Mouse (Mus musculus) frontal cortex, postnatal 36 days (tissue): Measurements from ENCODE around the gene Ust.

ENCODE experiments used
- DNase-seq, 2 experiments: peaks; one replicate each; pipeline ENCODE4 v3.0.0; 2022; ENCODE audit warnings: low spot score in 2 of 2

Ust gene

DNA sequence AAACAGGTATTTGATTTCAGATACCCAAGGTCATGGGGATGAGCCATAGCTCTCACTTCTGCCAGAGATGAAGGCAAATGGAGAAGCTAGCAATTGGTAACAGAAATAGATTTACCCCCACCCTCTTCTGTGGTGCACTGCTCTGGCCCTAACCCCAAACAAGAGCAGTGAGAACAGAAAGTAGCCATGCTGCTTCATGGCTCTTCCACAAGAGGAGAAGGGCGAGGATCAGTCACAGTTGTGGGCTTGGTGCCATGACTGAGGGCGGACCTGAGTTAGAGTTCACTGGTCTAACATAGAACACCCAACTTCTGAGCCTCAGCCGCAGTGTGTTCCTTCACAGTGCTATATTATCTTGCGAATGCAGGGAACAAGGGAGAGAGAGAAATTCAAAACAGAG is 13.8 kb downstream of the Ust start:
- no peak for DNase-seq

DNA sequence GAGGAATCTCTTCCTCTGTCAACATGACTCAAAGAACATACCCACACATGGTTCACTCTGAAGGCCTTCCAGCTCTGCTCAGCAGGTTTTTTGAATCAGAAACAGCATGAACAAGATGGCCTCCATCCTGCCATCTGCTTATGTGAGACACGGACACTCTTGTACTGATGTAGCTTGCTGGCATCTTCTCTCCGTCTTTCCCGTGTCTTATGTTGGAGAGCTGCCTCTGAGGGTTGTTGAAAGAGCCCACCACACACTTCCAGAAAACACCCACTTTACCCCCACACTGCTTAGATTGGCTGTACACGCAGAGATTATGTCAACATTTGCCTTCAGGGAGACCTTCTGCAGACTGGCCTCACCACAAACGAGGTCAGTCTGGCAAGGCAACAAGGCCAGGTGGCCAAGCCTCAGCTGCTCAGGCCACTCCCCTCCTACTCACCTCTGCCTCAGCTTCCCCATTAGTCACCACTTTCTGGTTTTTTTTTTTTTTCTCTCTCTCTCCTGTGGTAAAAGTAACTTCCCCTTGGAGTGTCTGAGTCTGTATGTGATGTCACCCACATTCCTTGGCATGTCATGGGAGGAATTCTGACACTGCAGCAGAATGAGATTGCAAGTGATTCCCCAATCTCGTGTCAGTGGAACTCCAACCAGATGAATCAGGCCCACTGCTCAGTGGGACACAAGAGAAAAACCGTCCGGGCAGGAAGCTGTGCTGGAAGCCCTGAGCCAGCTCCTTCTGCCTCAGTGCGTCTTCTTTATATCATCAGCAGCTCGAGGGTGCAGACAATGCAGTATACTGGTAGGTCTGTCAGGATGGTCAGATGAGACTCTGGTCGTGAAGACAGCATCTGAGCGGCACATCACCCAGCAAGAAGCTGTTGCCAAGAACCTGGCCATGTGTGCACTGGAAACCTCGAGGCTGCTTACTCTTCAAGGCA is 19.4 kb downstream of the Ust start:
- no peak for DNase-seq

DNA sequence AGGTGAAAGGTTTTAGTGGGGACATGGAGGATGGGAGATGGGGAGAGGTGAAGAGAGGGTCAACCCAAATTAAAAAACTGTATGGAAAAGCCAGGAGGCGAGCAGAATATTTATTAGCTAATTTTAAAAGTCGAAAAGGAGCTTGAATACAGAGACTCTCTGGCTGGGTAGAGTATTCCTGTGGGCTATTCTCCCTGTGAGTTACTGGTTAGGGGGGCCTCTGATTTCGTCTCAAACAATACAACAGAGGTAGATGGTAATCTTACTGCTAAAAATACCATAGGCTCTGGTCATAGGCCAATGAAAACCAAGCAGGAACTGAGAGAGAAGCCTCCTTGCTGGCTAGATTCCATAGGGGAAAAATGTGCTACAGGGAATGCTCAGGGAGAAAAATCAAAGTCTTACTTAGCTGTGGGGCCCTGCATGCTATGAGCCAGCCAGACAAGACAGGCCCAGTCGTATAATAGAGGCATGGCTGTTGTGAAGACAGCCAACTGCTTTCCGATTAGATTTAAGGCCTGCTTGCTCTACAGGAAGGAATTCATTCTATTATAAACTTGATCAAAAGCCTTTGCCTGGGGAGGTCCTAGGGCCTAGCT is 23.0 kb downstream of the Ust start:
- DNase-seq = no peak

DNA sequence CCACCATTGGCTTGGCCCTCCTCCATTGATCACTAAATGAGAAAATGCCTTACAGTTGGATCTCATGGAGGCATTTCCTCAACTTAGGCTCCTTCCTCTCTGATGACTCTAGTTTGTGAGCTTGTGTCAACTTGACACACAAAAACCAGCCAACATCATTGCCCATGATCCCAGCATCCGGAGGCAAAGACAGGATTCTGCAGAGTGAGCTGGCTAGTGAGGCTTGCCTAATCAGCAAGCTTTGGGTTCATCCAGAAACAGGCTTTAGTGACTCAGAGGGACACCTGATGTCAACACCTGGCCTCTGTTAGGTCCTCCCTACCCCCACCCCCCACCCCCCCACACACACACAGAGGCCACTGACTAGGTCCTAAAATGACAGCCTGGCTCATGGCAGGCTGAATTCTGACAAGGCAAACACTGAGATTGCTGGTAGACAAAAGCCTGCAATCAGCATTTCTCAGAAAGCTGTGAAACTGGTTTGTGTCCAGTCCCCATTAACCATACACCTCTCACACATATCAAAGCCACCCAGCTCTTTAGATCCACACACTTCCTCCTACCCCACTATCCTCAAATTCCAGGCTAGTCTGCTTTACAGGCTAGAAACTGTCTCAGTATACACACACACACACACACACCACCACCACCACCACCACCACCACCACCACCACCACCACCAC is 26.6 kb downstream of the Ust start:
- no peak for DNase-seq

DNA sequence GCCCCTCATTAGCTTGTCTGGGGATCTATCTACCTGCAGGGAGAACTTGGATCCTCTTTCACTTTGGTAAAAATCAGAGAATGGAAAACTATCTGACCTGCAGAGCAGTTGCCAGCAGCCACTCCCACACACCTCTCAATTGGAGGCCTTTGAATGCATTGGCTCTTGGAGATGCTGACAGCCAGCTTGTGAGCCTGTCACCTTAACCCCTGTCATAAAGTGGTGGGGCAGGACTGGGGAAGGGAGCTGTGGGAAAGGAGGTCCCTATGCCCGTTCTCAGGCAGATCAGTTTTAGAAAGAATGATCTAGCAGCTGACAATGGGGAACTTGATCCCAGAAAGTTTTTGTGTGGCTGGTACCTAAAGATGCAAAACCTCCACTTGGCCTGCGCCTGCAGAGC is 31.2 kb downstream of the Ust start:
- no peak for DNase-seq

DNA sequence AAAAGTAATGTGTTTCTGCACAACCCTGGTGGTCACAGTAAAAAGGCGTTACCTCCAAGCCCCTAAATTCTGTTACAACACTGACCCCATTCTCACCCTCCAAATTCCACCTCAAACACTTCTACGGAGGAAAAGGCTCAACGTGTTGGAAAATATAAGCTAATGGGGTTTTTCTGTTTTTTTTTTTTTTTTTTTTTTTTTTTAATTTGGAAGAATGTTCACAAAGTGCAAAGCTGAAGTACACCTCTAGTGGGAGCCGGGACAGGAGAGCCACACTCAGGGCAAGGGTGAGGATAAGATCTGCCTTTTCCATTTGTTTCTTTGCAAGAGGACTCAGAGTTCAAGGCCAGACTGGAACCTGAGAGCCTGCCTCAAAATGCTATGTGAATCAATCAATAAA is 34.1 kb downstream of the Ust start:
- no peak for DNase-seq

DNA sequence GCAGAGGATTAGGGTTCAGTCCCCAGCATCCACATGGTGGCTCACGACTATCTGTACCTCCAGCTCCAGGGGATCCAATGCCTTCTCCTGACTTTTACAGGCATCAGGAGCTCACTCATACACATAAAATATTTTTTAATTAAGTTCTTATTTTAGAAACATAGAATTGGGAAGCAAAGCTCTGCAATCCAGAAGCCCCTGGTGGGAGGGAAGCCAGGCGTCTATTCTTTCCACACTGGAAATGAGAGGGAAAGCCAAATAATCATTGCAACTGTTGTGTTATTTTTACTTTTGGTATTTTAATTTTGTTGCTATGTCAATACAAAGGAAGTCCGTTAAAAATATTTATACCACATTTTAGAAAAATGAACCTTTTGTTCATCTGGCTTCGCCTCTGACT is 35.8 kb downstream of the Ust start:
- DNase-seq = no peak

DNA sequence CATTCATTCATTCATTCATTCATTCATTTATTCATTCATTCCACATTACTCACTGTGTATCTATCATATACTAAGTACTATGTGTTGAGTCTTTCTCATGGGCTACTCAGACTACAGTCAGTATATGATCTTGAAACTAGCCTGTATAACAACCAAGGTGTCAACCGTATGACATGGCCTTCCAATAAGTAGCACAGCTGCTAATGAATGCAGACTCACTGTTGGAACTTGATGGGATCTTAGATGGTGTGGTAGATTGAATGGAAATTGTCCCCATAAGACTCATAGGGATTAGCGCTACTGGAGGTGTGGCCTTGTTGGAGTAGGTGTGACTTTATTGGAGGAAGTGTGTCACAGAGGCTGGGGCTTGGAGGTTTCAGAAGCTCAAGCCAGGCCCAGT is 38.8 kb downstream of the Ust start:
- no peak for DNase-seq

DNA sequence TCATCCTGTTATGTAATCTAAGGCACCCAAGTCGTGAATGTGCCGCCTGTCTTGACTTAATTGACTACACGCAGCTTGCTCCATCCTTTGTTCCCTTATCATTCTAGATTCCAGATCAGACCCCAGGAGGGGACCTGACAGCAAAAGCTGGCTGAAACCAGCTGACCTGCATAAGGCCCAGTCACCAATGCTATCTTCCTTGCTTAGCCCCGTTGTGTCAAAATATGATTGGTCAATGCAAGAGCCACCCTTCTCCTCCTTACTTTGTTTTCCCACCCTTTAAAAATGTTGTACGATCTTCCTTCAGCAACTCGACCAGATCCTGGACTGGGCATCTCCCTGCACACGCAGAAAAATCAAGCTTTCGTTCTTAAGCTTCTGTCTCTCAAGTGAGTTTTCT is 40.7 kb downstream of the Ust start:
- DNase-seq = no peak

DNA sequence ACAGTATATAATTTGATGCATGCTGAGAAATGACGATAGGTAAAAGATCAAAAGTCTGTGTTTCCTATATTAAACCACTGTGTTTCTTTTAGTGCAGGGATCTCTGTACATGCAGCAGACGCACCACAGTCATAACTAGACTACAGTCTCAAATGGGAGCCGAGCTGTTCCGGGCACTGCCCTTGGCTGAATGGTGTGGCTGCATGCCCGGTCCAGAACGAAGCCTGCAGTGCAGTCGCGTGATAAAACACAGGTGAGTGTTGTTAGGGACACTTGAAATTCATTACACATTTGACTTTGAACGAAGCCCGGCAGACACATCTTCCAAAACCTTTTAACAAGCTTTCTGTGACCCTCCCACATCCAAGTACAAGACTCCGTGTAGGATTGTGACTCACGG is 46.6 kb downstream of the Ust start:
- no peak for DNase-seq

DNA sequence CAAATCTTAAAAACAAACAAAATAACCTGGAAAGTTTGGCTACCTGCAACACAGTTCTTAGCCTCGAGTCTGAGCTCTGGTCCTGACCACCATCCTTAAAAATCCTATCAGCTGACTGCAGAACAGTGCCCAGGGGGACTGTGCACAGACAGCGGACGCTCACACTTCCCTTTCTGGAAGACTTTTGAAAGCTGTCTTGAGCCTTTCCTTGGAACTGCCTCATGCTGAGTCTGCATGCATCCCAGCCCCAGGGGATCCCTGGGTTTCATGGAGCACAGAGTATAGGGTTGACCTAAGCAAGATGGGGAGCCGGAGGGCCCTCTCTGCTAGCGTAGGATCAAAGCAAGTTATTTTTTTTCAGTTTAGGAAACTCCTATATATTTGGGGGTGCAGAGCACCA is 47.6 kb downstream of the Ust start:
- no peak for DNase-seq

DNA sequence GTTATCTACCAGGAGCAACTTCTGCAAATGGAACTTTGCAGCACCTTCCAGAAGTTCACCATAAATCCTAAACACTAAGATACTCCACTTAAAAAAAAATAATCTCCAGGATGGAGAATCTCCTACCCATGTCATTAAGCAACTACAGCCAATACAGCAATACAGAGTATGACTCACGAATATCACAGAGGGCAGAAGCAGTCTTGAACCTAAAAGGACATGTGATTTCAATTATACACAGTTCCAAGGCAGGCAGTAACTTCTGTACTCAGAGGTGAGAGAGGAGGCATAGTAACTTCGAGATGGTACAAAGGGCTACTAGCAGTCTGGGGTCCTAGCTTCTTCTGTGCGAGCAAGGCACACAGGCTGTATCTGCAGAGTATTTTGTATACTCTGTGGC is 49.1 kb downstream of the Ust start:
- no peak for DNase-seq

DNA sequence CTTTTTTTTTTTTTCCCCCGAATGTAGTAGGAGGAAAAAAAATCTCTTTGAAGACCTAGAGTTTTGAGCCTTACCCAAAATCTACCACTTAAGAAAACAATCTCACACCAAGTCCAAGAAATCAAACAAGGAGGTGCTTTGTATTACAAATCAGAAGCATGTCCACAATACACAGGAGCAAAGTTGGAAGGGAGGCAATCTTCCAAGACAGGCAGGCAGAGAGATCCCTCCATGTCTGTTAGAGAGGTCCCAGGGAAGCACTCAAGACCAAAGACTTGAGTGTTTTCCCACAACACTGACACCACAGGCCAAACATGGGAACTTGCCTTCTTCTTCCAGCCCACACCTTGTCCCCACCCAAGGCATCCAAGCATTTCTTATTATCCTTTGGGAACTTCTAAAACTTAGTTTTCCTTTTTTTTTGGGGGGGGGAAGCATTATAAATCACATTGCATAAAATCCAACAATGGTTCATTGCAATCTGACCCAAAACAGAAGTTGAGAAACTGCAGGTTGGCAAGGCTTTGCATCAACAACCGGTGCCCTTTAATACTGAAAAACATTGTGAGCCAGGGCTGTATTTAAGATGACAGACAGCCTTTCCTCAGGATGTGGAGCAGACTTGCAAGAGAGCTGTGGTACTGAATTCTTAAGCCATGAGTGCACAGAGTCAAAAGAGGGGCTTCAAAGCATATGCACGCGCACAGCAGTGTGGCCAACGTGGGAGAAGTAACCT is 49.8 kb downstream of the Ust start:
- no peak for DNase-seq

DNA sequence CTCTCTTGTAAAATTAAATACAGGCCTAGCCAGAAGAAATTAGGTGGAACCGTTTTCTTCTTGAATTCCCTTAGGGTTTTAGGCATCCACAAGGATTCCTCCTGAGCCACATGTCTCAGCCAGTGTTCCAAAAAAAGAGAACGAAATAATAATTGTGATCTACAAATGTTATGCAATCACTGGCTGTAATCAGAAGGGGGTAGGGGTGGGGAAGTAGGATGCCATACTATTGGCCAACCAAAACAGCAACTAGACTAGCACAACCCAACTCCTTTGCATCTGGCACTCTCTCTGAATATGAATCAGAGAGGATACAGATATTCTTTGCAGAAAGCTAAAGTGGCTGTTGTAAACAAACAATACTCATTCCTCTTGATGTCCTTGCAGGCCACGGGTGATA is 52.7 kb downstream of the Ust start:
- DNase-seq = no peak

DNA sequence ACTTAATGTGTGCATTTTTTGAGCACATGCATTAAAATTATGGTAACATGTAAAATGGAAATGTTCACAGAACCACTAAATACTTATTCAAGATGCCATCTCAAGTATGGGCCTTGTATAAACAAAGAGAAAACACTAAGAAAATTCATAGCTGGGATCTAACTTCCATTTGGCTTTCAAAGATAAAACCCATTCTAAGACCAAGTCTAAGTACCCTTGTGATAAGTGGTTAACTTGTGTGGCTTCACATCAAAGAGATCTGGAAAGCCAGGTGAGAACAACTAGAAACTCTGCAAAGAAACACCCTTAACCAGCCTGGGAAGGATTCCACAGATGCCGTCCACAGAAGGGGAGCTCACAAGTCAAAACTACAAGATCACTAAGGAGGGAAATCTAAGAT is 53.4 kb downstream of the Ust start:
- no peak for DNase-seq

DNA sequence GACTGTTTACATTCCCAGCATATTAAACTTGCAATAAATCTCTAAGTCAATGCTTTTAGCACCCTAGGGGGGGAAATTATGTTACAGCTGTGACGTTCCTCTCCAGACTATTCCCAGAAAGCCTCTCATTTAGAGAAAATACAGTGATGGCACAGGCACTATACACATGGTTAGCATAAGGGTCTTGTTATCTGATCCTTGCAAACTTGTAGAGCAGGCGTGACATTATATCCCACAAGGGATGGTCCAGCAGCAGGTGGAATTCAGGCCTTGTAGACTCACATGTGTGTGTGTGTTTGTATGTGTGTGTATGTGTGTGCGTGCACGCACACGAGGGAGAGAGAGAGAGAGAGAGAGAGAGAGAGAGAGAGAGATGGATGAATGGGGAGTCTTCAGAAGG is 57.3 kb downstream of the Ust start:
- no peak for DNase-seq

DNA sequence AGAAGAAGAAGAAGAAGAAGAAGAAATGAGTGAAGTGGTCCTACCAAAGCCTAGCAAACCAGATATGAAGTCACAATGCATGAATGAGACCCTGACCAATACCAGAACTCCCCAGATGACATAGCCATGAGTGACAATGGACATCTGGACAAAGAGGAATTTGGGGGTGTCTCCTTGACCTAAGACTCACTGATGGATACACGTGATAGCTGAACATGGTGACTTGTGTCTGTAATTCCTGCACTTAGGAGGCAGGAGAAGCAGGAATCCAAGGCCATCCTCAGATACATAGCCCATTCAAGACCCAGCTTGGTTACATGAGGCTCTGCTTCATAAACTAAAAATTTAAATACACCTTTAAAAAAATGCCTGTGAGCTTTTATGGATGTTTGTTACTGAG is 63.9 kb downstream of the Ust start:
- DNase-seq = no peak

DNA sequence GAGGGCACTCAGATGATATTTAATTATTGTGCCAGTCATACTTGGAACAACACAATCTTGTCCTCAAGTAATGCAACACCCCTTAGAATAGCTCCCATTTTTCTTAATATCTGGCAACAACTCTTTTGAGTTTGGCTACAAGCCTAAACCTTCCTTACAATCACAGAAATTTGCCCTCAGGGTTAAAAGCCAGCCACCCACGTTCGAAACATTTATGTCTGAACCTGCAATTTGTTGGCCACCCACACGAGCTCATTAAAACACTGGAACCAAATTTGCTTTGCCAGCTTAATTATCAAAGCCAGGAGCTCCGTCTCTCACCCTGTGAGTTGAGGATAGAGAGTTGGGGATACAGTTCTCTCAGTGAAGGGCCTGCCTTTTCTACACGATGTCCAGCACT is 70.9 kb downstream of the Ust start:
- no peak for DNase-seq

DNA sequence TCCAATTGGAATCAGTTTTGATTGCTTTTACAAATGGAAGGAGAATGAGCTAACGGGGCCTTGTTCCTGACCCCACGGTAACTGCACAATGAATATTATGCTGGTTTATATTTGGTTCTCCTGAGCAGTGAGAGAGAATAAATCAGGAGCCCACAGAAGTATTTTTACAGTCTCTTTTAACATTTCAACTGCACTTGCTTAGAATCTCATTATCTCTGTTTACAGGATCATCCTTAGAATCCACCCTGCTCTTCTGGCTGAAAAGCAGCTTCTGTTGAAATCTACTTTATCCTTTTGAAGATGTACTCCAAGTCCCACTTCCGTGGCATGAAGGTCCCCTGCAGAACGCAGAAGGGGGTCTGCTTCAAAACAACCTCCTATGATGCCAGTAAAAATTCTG is 71.7 kb downstream of the Ust start:
- DNase-seq = no peak

DNA sequence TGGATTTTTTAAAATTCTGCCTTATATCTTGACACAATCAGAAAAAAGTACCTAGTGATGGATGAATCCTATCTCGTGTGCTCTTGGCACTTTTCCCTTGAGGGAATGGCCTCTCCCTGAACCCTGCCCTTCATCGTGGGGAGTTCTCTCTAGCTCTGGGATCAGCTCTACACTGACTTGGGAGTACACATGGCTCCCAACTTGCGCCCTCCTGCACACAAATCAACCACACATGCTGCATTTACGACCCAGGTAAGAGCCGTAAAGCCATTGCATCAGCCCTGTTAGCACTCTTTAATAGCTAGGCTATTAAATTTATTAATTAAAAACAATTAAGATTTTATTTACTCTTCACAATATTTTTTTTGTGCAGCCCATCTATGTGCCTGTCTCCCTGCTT is 74.6 kb downstream of the Ust start:
- DNase-seq = no peak

DNA sequence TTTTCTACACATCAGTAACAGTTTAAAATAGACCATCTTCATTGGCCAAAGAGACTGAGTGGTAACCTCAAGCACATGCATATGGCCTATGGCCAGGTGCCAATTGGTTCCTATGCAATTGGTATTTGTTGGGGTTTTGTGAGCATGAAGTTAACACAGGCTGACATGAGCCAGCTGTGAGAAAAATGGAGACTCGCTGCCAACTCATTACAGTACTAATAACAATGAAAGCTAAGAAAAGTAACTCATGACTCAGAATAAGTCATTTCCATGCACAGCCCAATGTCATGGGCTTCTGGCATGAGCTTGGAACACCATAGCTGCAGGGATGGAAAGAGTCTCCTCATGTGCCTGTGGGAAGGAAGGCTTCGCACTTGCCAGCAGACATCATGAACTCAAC is 86.8 kb downstream of the Ust start:
- no peak for DNase-seq
